Mouse (Mus musculus) bone marrow, adult 2 months (tissue): ENCODE results near the gene Ankrd34a.

ENCODE experiments used
- CTCF ChIP-seq: fragments of 200-500 bp; IDR thresholded peaks from 2 replicates; pipeline ENCODE4 v1.5.1; 2011; ENCODE audit warnings: low read length, control low read depth; ENCODE audit not compliant: control insufficient read depth, insufficient read depth
- POLR2A ChIP-seq: fragments of 200-500 bp; IDR thresholded peaks from 2 replicates; pipeline ENCODE4 v1.6.1; 2011; ENCODE audit warnings: low read depth, mild to moderate bottlenecking, control low read depth, low read length, borderline replicate concordance; ENCODE audit not compliant: control insufficient read depth

DNA sequence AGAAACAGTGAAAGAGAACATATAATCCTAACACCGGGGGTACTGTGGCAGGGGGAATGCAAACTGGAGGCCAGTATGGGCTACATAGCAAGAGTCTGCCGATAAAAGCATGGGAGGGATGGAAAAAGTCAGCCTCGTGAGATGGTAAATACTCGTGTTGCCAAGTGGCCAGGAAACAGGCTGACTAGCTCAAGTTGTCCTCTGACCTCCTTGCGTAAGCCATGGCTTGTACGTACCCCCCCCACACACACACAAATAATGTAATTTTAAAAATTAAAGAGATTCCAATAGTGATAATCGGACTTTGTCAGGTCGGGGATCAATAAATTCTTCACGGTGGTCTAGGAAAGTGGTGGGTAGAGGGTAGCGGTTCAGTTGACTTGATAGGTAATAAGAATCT is 3.1 kb upstream of the Ankrd34a start:
- TF ChIP-seq POLR2A: no peak
- TF ChIP-seq CTCF: no peak
